Mouse (Mus musculus): Measurements from ENCODE around the gene Avil.

Avil gene

DNA sequence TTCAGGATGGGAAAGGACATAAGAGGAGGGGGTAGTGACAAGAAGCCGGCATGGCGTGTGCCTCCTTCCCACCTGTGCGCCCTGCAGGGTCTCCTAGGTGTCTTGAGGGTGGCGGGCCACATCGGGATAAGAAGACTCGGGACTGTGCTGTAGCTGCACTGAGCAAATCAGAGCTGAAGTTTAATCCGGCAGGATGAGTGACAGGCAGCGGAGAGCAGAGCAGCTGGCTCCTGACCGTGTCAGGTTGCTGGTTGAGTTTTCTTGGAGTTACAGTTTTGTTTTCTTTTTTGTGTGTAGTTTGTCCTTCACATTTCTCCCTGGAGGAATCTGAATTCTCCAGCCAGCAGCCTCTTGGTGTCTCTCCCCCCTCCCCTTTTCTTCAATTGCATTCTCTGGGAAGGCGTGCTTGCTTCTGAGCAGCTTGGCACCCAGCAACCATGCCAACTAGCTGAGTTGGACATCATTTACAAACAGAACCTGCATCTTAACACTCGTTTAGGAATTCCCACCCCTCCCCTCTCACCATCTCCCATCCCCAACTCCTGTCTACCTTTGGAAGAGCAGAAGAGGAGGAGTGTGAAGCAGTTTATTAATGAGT lies 19.5 kb upstream of the Avil start:
- no peak for DNase-seq (ENCODE audit: extremely low spot score, low read depth, low spot score)

GRCm38 (mm10) chr10:126981746-126982145 lies 18.8 kb upstream of the Avil start:
- DNase-seq (ENCODE audit: extremely low spot score, low read depth, low spot score) = no peak

- DNase-seq (ENCODE audit: extremely low spot score, low read depth, low spot score) = no peak
Observed at GRCm38 (mm10) chr10:126983193-126983725, 17.2 kb upstream of the Avil start.

- no peak for DNase-seq (ENCODE audit: extremely low spot score, low read depth, low spot score)
Observed at GRCm38 (mm10) chr10:126984189-126985004, 16.1 kb upstream of the Avil start.

GRCm38 (mm10) chr10:126985127-126985526 lies 15.4 kb upstream of the Avil start:
- DNase-seq (ENCODE audit: extremely low spot score, low read depth, low spot score) = no peak

DNA sequence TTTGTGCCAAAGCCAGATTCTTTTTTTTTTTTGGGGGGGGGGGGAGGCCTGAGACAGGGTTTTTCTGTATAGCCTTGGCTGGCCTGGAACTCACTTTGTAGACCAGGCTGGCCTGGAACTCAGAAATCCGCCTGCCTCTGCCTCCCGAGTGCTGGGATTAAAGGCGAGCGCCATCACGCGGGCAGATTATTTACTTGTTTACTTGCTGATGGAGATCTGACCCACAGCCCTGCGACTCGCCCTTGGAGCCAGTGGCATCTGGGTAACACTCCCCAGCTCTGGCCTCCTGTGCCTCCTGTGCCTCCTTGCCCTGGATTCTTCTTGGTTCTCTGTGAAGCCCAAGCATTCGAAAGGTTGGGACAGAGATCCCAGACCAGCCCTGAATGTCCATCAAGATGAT lies 14.9 kb upstream of the Avil start:
- no peak for DNase-seq (ENCODE audit: extremely low spot score, low read depth, low spot score)

DNA sequence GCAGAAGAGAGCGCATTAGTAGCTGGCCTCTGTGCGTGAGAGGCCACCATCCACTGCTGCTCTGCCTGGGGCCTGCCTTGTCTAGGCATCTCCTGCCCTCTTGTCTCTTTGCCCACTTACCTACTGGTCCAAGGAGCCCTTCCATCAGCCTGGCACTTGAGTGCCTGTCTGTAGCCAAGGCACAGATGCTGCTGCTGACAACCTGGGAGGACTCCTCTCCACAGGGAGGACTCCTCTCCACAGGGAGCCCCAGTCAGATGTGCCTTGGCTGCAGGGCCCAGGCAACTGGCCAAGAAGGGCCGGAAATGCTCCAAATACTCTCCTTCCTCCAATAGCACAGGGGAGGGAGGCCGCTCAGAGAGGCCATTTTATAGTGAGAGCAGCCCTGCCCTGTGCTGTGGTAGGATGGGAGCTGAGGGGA lies 14.0 kb upstream of the Avil start:
- no peak for DNase-seq (ENCODE audit: extremely low spot score, low read depth, low spot score)

DNA sequence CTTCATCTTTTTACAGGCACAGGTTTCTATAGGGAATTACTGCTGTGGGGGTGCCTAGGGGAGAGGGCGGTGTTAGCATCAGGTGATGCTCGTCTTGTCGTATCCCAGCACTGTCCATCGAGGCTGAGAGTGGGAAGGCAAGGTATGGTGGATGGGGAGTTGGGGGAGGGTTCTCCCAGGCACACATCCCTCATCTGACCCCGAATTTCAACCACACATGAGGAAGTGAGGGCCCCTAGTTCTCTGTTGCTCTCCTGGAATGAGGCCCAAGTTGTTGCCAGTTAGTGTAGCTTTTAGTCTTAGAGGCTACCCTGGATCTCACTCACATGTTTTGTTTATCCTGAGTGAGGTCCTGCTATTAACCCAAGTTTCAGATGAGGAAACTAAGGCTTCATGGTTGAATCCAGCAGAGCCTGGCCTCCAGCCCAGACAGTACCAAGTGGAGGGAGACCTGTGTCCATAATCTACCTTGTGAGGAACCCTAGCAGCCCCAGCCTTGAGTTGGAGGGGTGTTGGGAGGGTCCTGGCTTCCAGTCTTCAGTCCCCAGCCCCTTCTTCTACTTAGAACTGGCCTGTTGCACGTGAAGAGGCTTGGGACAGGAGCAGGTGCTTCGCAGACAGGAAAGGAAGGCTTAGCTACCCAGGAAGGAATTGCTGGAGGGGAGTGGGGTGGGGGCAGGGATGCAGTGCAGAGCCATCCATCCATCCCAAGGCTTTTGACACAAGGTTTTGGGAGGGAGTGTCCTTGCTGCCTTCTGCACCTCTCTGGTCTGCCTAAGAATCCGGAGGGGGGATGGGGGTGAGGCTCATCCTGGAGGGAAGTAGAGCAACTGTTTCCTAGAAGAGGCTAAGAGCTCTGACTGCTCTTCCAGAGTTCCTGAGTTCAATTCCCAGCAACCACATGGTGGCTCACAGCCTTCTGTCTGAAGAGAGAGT lies 13.1 kb upstream of the Avil start:
- no peak for DNase-seq (ENCODE audit: extremely low spot score, low read depth, low spot score)

- DNase-seq (ENCODE audit: extremely low spot score, low read depth, low spot score) = no peak
Observed at GRCm38 (mm10) chr10:126988513-126989165, 11.9 kb upstream of the Avil start.

GRCm38 (mm10) chr10:126990313-126991056 lies 10.0 kb upstream of the Avil start:
- peak; percentile 76 for DNase-seq (ENCODE audit: extremely low spot score, low read depth, low spot score)

GRCm38 (mm10) chr10:126991676-126992075 lies 8.8 kb upstream of the Avil start:
- DNase-seq (ENCODE audit: extremely low spot score, low read depth, low spot score) = no peak

DNA sequence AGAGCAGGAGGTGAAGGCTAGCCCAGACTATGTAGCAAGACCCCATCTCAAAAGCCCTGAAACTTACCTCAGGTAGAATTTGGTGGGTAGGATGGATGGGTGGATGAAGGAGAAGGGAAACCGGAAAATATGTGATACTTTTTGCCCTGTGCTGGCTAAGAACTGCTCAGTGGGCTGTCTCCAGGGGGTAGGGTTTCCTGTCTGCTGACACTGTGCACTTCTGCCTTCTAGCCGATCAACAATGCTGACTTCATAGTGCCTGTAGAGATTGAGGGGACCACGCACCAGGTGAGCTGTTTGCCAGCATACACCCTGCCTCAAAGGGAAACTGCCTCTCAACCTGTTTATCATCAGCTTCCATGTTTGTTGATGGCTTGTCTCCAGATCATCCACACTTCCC lies 6.9 kb upstream of the Avil start:
- no peak for DNase-seq (ENCODE audit: extremely low spot score, low read depth, low spot score)

GRCm38 (mm10) chr10:126997340-126998113 lies 3.0 kb upstream of the Avil start:
- no peak for DNase-seq (ENCODE audit: extremely low spot score, low read depth, low spot score)

- no peak for DNase-seq (ENCODE audit: extremely low spot score, low read depth, low spot score)
Observed at GRCm38 (mm10) chr10:127001297-127001696, 788 bp downstream of the Avil start.

- DNase-seq (ENCODE audit: extremely low spot score, low read depth, low spot score) = no peak
Observed at GRCm38 (mm10) chr10:127002056-127002455, 1.5 kb downstream of the Avil start.

- no peak for DNase-seq (ENCODE audit: extremely low spot score, low read depth, low spot score)
Observed at GRCm38 (mm10) chr10:127002765-127003164, 2.3 kb downstream of the Avil start.

GRCm38 (mm10) chr10:127003334-127003733 lies 2.8 kb downstream of the Avil start:
- DNase-seq (ENCODE audit: extremely low spot score, low read depth, low spot score) = no peak

DNA sequence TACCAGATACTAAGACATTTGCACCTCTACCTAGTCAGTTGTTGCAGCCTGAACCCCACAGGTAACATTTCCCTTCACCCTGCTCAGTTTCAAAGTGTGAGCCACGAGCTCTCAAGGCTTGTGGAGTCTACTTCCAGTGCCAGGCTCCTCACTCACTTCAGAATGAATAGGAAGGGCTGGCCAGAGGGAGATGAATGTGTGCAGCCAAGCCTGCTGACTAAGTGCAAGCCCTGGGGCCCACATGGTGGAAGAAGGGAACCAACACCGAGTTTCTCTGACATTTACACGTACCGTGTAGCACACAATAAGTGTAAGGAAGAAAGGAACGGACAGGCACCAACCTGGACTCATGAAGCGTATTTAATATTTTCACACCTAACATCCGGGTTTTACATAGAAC lies 3.3 kb downstream of the Avil start:
- no peak for DNase-seq (ENCODE audit: extremely low spot score, low read depth, low spot score)

DNA sequence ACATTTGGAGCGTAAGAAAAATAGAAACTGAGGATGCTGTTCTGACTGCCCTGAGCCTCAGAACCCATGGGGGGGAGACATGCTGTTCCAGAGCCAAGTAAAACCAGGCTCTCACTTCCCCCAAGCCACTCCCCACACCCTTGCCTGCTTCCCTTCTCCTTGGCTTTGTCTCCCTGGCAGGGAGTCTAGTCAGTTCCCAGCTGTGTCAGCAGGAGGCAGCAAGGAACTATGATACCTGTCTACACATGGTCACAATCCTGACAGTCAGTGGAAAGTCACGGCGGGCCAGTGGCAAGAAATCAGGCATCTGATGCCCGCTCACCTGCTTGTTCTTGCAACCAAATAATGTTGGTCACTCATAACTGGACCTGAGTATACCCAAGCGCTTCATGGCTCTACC lies 16.0 kb downstream of the Avil start:
- DNase-seq (ENCODE audit: extremely low spot score, low read depth, low spot score) = no peak
